Mouse (Mus musculus) liver, adult 2 months (tissue): ENCODE results near the gene Fut8. TPM values are rescaled to one million over a fixed set of nuclear protein-coding genes. Genes with fewer than 3 reads are reported as not detected.

Experiments
- DNase-seq: peaks from one replicate; pipeline ENCODE4 v3.0.0-alpha.2; 2011; ENCODE audit warnings: low read depth, low spot score; ENCODE audit errors: extremely low read depth
- H3K27ac ChIP-seq: fragments of 200-500 bp; replicated peaks from 2 replicates; pipeline ENCODE4 v1.5.1; 2012; ENCODE audit warnings: low read depth, mild to moderate bottlenecking, control low read depth, inconsistent platforms, low read length; ENCODE audit not compliant: insufficient read depth
- H3K27me3 ChIP-seq: fragments of 200-500 bp; 2 replicates; pipeline ENCODE4 v1.6.1; 2012; ENCODE audit warnings: mild to moderate bottlenecking, moderate library complexity, low read length, inconsistent platforms; ENCODE audit not compliant: control insufficient read depth, insufficient read depth
- H3K36me3 ChIP-seq: fragments of 200-500 bp; 2 replicates; pipeline ENCODE4 v1.6.1; 2012; ENCODE audit warnings: low read length, inconsistent platforms; ENCODE audit not compliant: control insufficient read depth, insufficient read depth
- H3K4me1 ChIP-seq: fragments of 200-500 bp; 2 replicates; pipeline ENCODE4 v1.6.1; 2011; ENCODE audit warnings: low read length; ENCODE audit not compliant: control insufficient read depth, insufficient read depth
- H3K4me3 ChIP-seq: fragments of 200-500 bp; 2 replicates; pipeline ENCODE4 v1.5.1; 2011; ENCODE audit warnings: low read depth, mild to moderate bottlenecking, control low read depth, low read length, moderate library complexity; ENCODE audit not compliant: insufficient read depth
- H3K79me2 ChIP-seq: fragments of 200-500 bp; 2 replicates; pipeline ENCODE4 v1.6.1; 2012; ENCODE audit warnings: inconsistent platforms, mild to moderate bottlenecking, low read length, moderate library complexity; ENCODE audit not compliant: control insufficient read depth, insufficient read depth
- H3K9ac ChIP-seq: fragments of 200-500 bp; 2 replicates; pipeline ENCODE4 v1.6.1; 2012; ENCODE audit warnings: low read depth, mild to moderate bottlenecking, control low read depth, inconsistent platforms, low read length
- CTCF ChIP-seq: fragments of 200-500 bp; IDR thresholded peaks from 2 replicates; pipeline ENCODE4 v1.5.1; 2011; ENCODE audit warnings: low read depth, low read length, control low read depth
- POLR2A ChIP-seq: fragments of 200-500 bp; IDR thresholded peaks from 2 replicates; pipeline ENCODE4 v1.6.1; 2011; ENCODE audit warnings: low read length, control low read depth; ENCODE audit not compliant: insufficient read depth; ENCODE audit errors: extremely low read depth
- WGBS: fragments of 180-500 bp; shearing (Covaris S2); methylation state at CpG from one replicate; pipeline ENCODE4 v1.1.7; 2018; 5-methylcytosine and 5-hydroxymethylcytosine counted together
- polyA plus RNA-seq: library from polyadenylated mRNA; depleted of rRNA; stranded (reverse); fragments of >200 nt; gene quantifications from 2 replicates; pipeline ENCODE4 v1.2.3, GENCODE M21; 2012
- total RNA-seq: library from RNA; depleted of rRNA; stranded (reverse); fragments of >200 nt; gene quantifications from 2 replicates; pipeline ENCODE4 v1.2.3, GENCODE M21; 2014

Fut8 gene
- total and polyA plus RNA-seq, 2 experiments, result 1.2 to 8.0 TPM

GRCm38 (mm10) chr12:77240372-77240771 lies 2.4 kb downstream of the Fut8 start:
- Histone ChIP-seq H3K4me1 (peaks cover 3% of the 10 kb centered on the region; the same call in 1 of the 2 replicates), H3K4me3 (no peak overlapping the region), H3K9ac (no peak overlapping the region), H3K27ac (no peak overlapping the region), H3K36me3 (no peaks in the 10 kb centered on the region), H3K27me3 (no peaks in the 10 kb centered on the region), H3K79me2 (no peaks in the 10 kb centered on the region)
- TF ChIP-seq CTCF (no peak), POLR2A (no peak)
- 51% methylated on average over 6 of the region's 6 CpGs for WGBS
- no peak for DNase-seq

- Histone ChIP-seq H3K9ac (no peak overlapping the region), H3K36me3 (no peaks in the 10 kb centered on the region), H3K27ac (no peak overlapping the region), H3K27me3 (no peaks in the 10 kb centered on the region), H3K4me1 (peaks cover 3% of the 10 kb centered on the region; the same call in 1 of the 2 replicates), H3K79me2 (no peaks in the 10 kb centered on the region), H3K4me3 (no peak overlapping the region)
- TF ChIP-seq CTCF, result 0 out of 2 replicates have a peak, but pooled peaks have one; percentile 15
- TF ChIP-seq POLR2A, result no peak
- 64% methylated on average over 1 of the region's 1 CpGs for WGBS
- DNase-seq, result peak; percentile 60
Measured at GRCm38 (mm10) chr12:77240839-77241238, 2.9 kb downstream of the Fut8 start.

- peaks cover 7% of the 10 kb centered on the region; the same call in 1 of the 2 replicates for H3K79me2 ChIP-seq
- H3K27me3 ChIP-seq, result no peaks in the 10 kb centered on the region
- H3K4me1 ChIP-seq, result peaks cover 4% of the 10 kb centered on the region
- H3K4me3 ChIP-seq, result no peak overlapping the region
- peak; percentile 44 for DNase-seq
- no peak overlapping the region for H3K9ac ChIP-seq
- no peak overlapping the region for H3K27ac ChIP-seq
- no peaks in the 10 kb centered on the region for H3K36me3 ChIP-seq
- no peak for TF ChIP-seq POLR2A
- TF ChIP-seq CTCF, result peak; percentile 27; the same call in 1 of the 2 replicates
Measured at GRCm38 (mm10) chr12:77262650-77263049, 24.7 kb downstream of the Fut8 start.

DNA sequence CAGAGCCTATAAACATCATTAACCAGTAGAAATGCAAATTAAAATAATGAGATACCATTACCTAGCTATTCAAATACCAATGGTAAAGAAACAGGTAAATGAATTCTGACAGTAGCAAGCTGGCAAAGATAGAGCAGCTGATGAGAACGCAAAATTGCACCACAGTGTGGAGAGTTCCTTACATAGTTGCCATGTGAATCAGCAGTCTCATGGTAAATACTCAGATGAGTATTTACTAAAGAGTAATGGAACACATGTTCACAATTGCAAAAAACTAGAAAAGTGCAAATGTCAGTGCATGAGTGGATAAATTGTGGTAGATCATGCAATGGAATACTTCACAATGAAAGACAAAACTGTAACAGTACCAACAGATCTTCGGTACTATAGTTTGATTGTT lies 25.9 kb downstream of the Fut8 start:
- no peak overlapping the region for H3K27ac ChIP-seq
- H3K4me3 ChIP-seq, result no peak overlapping the region
- peaks cover 4% of the 10 kb centered on the region; the same call in 1 of the 2 replicates for H3K4me1 ChIP-seq
- peaks cover 7% of the 10 kb centered on the region; the same call in 1 of the 2 replicates for H3K79me2 ChIP-seq
- no peak overlapping the region for H3K9ac ChIP-seq
- TF ChIP-seq POLR2A (no peak), CTCF (no peak)
- 78% methylated on average over 2 of the region's 2 CpGs for WGBS
- H3K27me3 ChIP-seq, result no peaks in the 10 kb centered on the region
- no peak for DNase-seq
- H3K36me3 ChIP-seq, result no peaks in the 10 kb centered on the region

- H3K4me3 ChIP-seq, result no peak overlapping the region
- no peak for DNase-seq
- 89% methylated on average over 3 of the region's 3 CpGs for WGBS
Measured at GRCm38 (mm10) chr12:77270694-77271093, 32.8 kb downstream of the Fut8 start.

GRCm38 (mm10) chr12:77288507-77288906 lies 50.6 kb downstream of the Fut8 start:
- H3K36me3 ChIP-seq, result no peaks in the 10 kb centered on the region
- H3K27ac ChIP-seq, result no peak overlapping the region
- no peaks in the 10 kb centered on the region for H3K79me2 ChIP-seq
- TF ChIP-seq CTCF (no peak), POLR2A (no peak)
- 84% methylated on average over 2 of the region's 2 CpGs for WGBS
- H3K27me3 ChIP-seq, result no peaks in the 10 kb centered on the region
- DNase-seq, result no peak
- H3K4me3 ChIP-seq, result no peak overlapping the region
- H3K9ac ChIP-seq, result no peak overlapping the region
- peaks cover 3% of the 10 kb centered on the region; the same call in 1 of the 2 replicates for H3K4me1 ChIP-seq

More at GRCm38 (mm10) chr12:77270694-77271093, 32.8 kb downstream of the Fut8 start:
- Histone ChIP-seq H3K36me3 (no peaks in the 10 kb centered on the region), H3K9ac (no peak overlapping the region), H3K79me2 (no peaks in the 10 kb centered on the region), H3K4me1 (no peaks in the 10 kb centered on the region), H3K27me3 (no peaks in the 10 kb centered on the region), H3K27ac (no peak overlapping the region)
- no peak for TF ChIP-seq POLR2A
- no peak for TF ChIP-seq CTCF
